Mouse (Mus musculus) urinary bladder, postnatal 10 days (tissue): Measurements from ENCODE around the gene Maml3.

Experiments
- DNase-seq: peaks from one replicate; pipeline ENCODE4 v3.0.0; 2022; ENCODE audit warnings: low spot score

The Maml3 gene

GRCm38 (mm10) chr3:51660821-51661276 lies 444.0 kb downstream of the Maml3 start:
- DNase-seq, result no peak

- DNase-seq, result no peak
Measured at GRCm38 (mm10) chr3:51660060-51660459, 444.8 kb downstream of the Maml3 start, which contains the start of gene Mgst2. TSS of gene Mgst2 (plus strand) at chr3:51660360.

- DNase-seq, result no peak
Measured at GRCm38 (mm10) chr3:51659415-51659814, 445.5 kb downstream of the Maml3 start.

DNA sequence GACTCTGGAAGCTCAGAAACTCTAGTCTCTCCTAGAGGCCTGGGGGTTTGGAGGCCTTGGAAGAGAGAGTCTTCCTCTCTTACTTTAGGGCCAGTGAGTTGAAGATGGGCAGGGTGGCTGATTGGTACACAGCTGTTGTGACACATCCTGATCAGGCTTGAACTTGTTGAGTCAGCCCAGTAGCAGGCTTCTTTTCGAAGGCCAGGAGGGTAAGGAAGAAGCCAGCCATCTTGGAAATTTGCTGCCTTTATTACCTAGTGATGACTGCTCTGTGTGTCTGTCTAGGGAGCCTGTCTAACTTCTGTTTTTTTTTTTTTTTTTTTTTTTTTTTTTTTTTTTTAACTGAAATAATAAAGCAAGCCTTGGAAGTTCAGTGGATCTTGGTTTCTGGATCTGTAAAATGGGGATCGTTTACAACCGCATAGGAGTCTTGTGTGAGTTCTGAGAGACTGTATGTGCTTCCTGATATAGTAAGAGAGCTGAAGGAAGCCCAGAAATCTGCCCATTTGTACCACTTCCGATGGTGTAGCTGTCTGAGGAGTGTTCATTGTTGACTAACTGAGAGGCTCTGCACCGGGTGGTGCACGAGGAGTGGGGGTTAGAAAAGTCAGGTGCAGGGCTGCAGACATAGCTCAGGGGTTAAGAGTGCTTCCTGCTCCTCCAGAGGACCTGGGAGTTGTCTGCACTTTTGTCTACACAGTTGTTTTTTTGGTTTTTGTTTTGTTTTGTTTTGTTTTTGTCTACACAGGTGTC lies 450.4 kb downstream of the Maml3 start:
- DNase-seq, result no peak

DNA sequence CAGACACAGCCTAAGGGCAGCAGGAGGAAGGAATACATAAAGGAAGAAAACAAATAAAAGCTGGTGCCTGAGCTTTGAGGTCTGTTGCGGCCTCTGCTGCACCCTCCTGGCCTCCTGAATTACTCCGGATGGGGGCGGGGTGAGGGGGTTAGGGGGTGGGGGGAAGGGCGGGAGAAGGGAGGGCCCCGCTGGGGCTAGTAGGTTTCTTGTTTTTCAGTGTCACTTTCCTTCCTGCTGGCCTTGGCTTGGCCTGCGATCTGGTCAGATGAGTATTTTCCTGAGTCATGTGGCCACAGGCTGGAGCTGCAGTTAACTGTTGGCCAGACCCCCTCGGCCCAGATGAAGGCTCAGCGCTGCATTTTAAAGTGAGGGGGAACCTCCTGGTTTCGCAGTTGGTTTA lies 452.2 kb downstream of the Maml3 start:
- DNase-seq, result no peak

GRCm38 (mm10) chr3:51652292-51652691 lies 452.6 kb downstream of the Maml3 start:
- DNase-seq, result peak; percentile 39

- DNase-seq, result no peak
Measured at GRCm38 (mm10) chr3:51651149-51651548, 453.7 kb downstream of the Maml3 start.

DNA sequence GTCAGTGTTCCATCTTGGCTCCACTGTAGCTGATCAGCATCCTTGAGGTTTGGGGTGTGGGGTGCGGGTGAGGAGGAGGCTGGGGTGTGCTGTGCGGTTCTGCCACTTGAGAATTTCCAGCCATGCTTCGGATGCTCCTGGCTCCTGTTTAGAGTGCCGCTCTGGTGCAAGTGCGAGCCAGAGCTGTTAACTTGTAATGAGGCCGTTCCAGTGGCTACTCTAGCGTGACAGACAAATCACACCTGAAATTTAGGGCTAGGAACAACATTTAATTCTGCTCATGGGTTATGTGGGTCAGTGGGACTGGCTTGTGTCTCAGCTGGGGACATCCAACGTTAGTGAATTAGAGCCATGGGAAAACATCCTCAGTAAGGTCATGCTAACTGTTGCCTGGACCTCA lies 454.9 kb downstream of the Maml3 start:
- DNase-seq, result no peak

- DNase-seq, result no peak
Measured at GRCm38 (mm10) chr3:51649426-51649825, 455.4 kb downstream of the Maml3 start.

GRCm38 (mm10) chr3:51648037-51648664 lies 456.7 kb downstream of the Maml3 start:
- peak; percentile 28 for DNase-seq

DNA sequence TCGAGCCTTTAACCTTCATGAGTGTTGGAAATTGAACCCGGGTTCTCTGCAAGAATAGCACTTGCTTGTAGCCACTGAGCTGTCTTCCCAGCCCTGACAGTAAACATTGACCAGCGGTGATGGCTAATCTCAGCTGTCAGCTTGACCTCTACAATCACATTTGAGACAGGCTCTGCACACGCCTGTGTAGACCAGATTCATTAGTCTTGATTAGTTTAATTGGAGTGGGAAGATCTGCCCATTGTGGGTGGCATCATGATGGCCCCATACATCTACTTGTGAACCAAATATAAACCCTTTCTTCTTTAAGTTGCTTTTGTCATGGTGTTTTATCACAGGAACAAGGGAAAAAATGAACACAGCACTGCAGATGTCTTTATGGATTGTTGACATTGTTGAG lies 457.5 kb downstream of the Maml3 start:
- DNase-seq, result no peak

- no peak for DNase-seq
Measured at GRCm38 (mm10) chr3:51646301-51646700, 458.6 kb downstream of the Maml3 start.

GRCm38 (mm10) chr3:51645484-51645883 lies 459.4 kb downstream of the Maml3 start:
- no peak for DNase-seq

DNA sequence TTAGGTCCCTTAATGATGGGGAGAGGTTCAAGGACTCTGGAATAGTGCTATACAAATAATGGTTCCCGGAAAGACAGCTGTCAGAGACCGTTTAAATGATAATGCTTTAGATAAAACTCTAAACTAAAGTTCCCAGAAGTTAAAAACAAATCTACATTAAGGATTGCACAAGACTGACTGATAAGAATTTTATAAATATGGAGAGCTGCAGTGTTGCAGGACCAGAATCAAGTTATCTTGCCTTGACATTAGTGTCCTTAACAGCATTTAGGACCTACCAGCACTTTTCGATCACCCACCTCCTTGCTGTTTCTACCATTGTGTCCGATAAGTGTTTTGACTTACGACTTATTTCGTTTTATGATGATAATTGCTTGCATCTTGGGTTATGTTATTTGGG lies 466.6 kb downstream of the Maml3 start:
- DNase-seq, result no peak

DNA sequence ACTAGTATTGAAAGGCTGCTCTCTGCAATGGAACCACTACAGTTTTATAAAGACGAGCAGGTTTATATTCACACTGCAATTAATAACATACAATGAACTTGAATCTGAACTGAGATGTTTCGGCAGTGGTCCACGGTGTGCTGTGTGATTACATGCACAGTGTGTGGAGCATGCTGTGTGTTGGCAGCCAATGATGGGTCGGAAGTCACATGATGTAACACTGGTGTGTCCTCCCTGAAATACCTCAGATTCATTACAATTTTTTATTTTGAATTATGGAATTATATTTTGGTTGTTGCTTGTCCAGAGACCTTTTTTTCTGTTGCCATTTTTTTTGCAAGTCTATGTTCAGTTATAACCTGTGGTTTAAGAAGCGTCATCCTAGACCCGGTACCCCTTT lies 467.6 kb downstream of the Maml3 start:
- DNase-seq, result no peak

DNA sequence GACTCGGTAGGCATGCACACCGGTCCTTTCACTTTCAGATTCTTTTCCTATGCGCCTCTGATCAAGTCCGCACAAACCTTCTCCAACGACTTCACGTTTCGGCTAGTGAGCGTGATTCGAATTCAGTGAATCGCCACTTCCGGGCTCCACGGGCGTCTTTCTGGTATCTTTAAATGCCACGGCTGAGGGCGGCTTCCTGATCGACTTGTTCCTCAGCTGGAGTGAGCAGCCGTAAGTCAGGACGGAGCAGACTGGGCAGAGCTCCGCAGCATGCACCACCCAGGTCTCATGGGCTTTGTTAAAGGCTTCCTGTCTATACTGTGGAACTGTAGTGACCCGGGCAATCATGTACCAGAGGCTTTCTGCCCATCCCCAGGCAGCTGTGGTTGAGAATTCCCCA lies 468.2 kb downstream of the Maml3 start:
- DNase-seq, result no peak

GRCm38 (mm10) chr3:51635960-51636359 lies 468.9 kb downstream of the Maml3 start:
- no peak for DNase-seq
